Mouse (Mus musculus) urinary bladder, adult 2 months (tissue): ENCODE measurements around the gene Cdc14b. TPM values are rescaled to one million over a fixed set of nuclear protein-coding genes. Genes with fewer than 3 reads are reported as not detected.

ENCODE experiments used
- DNase-seq: peaks from one replicate; pipeline ENCODE4 v3.0.0; 2022; ENCODE audit warnings: low spot score
- polyA plus RNA-seq: library from polyadenylated mRNA; depleted of rRNA; stranded (reverse); fragments of >200 nt; gene quantifications from 2 replicates; pipeline ENCODE4 v1.2.3, GENCODE M21; 2012; rRNA removed

Gene Cdc14b
- polyA plus RNA-seq, 1 experiment: 12.5 TPM

- no peak for DNase-seq
Measured at GRCm38 (mm10) chr13:64178746-64179652, 96.1 kb downstream of the Cdc14b start.

DNA sequence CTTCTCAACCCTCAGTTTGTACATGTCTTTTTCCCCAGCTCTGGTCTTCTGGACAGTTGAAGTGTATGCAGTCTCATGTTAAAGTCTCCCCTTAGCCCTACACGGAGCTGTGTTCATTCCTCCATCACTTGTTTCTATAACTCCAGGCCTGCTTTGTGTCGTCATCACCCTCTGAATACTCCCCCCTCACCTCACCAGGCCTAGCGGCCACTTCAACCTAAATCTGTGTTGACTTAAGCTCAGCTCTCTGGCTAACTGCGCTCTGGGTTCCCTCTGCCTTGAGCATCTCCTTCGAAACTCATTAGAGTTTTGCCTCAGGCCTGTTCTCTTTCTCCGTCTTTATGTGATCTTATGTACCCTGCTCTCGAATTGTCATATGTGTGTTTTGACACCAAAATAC lies 97.1 kb downstream of the Cdc14b start:
- DNase-seq: no peak

- DNase-seq: no peak
Measured at GRCm38 (mm10) chr13:64169746-64170145, 105.3 kb downstream of the Cdc14b start.

DNA sequence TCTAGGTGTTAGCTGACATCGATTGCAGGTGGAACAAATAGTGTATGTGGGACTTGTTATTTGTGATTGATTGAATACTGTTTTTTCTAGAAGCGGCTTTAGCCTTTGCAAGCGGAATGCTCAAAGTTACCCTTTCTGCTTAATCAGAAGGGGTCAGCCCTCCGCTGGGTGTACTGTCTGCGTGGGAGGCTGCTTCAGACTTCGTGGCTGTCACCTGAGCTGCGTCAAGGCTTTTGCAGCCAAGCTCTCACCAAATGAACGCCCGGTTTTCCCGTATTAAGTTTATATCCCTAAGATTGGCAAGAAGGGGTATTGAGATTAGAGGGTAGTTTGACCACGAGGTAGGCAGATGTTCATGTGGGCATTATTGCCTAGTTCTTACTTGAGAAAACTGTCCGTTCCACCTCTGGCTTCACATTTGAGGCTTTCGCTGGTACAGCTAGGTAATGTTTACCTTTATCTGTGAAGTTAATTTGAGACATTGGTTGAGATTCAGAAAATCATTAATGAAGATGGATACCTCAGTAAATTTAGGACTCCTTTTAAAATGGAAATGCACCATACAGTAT lies 111.9 kb downstream of the Cdc14b start:
- no peak for DNase-seq

- DNase-seq: no peak
Measured at GRCm38 (mm10) chr13:64162626-64163025, 112.5 kb downstream of the Cdc14b start.

DNA sequence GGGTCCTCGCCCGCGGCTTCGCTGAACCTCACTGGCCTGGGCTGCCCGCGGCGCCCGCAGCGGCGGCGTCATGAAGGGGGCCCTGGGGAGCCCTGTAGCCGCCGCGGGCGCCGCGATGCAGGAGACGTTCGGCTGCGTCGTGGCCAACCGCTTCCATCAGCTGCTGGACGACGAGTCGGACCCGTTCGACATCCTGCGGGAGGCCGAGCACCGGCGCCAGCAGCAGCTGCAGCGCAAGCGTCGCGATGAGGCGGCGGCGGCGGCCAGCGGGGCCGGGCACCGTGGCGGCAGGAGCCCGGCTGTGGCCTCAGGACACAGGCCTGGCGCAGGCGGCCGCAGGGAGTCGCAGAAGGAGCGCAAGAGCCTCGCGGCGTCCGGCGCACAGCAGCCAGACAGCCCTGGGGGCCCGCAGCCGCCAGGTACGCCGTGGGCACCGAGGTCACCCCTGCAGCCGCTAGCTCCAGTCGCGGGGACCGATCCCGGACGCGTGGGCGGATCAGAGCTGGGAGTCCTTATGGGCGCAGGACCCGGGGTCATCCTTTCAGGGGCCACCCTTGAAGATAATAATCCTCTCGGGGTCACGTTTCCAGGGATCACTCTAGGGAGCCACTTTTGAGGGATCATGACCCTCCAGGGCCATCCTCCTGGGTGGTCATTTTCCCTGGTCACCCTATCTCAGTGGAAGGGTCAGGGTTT lies 113.0 kb downstream of the Cdc14b start:
- DNase-seq: no peak

DNA sequence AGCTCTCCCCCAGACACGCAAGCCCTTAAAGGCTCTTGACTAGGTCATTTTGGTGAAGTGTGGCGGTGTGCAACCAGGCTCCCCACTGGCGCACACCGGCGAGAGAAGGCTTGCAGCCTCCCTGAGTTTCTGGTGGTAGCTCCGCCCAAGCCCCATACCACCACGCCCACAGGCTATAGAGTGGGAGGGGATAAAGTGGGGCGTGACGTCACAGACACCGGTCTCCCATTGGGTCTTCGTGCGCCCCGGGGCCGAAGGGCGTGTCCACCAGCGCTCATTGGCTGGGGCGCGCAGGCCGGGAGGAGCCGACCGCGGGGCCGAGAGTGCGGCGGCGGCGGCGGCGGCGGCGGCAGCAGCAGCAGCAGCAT lies 113.6 kb downstream of the Cdc14b start, which contains the start of gene Habp4:
Gene Habp4, plus strand, starts transcription at position 277 of the 368 bp plus-strand sequence.
- peak; percentile 88 for DNase-seq

DNA sequence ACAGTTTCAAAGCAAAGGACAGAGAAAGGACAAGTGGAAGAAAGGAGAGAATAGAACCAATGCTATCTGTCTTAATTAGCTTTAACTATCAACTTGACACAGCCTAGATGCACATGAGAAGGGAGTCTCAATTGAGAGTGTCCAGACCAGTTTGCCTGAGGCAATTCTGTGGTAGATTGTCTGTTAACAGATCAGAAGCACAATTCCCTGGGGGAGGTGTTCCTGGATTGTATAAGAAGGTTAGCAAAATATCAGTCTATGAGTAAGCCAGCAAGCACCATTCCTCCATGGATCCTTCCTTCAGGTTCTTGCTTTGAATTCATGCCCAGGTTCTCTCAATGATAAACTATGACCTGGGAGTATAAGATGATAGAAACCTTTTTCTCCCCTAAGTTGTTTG lies 118.1 kb downstream of the Cdc14b start:
- DNase-seq: no peak

- no peak for DNase-seq
Measured at GRCm38 (mm10) chr13:64155171-64155571, 119.9 kb downstream of the Cdc14b start.

GRCm38 (mm10) chr13:64154651-64155050 lies 120.4 kb downstream of the Cdc14b start:
- no peak for DNase-seq

GRCm38 (mm10) chr13:64153751-64154267 lies 121.3 kb downstream of the Cdc14b start:
- DNase-seq: peak; percentile 44

- DNase-seq: peak; percentile 94
Measured at GRCm38 (mm10) chr13:64153083-64153682, 121.9 kb downstream of the Cdc14b start, which contains the start of gene Zfp367. Gene Zfp367 (minus strand): TSS chr13:64153202.

DNA sequence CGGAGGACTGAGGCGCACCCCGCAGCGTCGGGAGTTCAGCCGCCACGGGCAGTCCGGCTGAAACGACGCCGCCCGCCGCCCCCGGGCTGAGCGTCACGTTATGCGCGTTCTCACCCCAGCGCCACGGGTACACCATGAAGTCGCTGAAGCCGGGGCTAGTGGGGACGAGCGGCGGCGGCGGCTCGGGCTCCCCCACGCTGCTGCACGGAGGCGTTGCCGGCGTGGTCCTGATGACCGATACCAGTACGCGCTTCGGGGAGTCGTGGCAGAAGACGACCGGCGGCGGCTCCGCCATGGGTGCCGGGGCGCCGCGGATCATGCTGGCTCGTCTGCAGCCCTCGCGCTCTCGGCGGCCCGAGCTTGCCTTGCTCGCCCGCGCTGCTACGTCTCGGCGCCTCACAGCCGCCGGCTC lies 122.4 kb downstream of the Cdc14b start:
- no peak for DNase-seq

DNA sequence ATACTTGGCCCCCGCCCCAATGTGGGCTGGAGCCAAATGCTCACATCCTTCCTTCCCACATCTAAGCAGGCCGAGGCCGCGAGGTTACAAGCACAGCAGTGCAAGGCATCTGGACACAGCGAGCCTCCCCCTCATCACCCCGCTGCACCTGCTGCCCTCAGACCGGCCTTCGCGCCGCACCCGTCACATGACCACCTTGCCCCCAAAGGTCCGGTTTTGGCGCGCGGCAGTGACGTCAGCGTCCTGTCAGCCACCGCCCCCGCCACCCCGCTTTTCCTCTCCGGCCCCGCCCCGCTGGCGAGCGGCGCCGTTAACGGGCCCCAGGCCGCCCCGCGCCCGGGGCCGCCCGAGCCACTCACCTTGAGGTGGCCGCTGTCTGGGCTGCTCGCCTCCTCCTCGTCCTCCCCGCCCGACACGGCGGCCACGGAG lies 122.8 kb downstream of the Cdc14b start:
- DNase-seq: peak; percentile 82

GRCm38 (mm10) chr13:64150121-64150520 lies 125.0 kb downstream of the Cdc14b start:
- no peak for DNase-seq

Other genes with a start within 250 kb of the Cdc14b start
- not detected in 2 replicates for gene Hsd17b3, start 186.1 kb downstream of the Cdc14b start, polyA plus RNA-seq
- gene Slc35d2, start 145.9 kb downstream of the Cdc14b start, polyA plus RNA-seq: 13.8 and 16.4 TPM in 2 replicates
- gene Zfp367, start 122.1 kb downstream of the Cdc14b start, polyA plus RNA-seq: 30.0 and 38.1 TPM in 2 replicates
- 37.5 and 41.9 TPM in 2 replicates for gene Habp4, start 113.5 kb downstream of the Cdc14b start, polyA plus RNA-seq
- gene Aaed1, start 37.4 kb upstream of the Cdc14b start, polyA plus RNA-seq: 52.8 and 61.5 TPM in 2 replicates
- 265 and 306 TPM in 2 replicates for gene Ctsl, start 95.6 kb upstream of the Cdc14b start, polyA plus RNA-seq
- 8.2 and 8.6 TPM in 2 replicates for gene Cdk20, start 157.0 kb upstream of the Cdc14b start, polyA plus RNA-seq
- gene Fam240b, start 222.5 kb upstream of the Cdc14b start, polyA plus RNA-seq: not detected in 2 replicates